Mouse (Mus musculus) MEL (cell line): ENCODE measurements around the gene Prkag2. TPM values are rescaled to one million over a fixed set of nuclear protein-coding genes. Genes with fewer than 3 reads are reported as not detected.

Experiments
- DNase-seq: peaks from one replicate; pipeline ENCODE4 v3.0.0; 2011; ENCODE audit warnings: low read depth, low spot score
- H3K27ac ChIP-seq: 2 replicates; pipeline ENCODE4 v1.5.1; 2012; ENCODE audit warnings: low read depth, mild to moderate bottlenecking, control low read depth, low read length, moderate library complexity; ENCODE audit not compliant: control insufficient read depth
- H3K27me3 ChIP-seq, 2 experiments: fragments of 150-350 bp in 1 of 2; sonication (generic) in 1 of 2; 2 replicates each; pipeline ENCODE4 v1.6.1; 2012; ENCODE audit warnings: low read length in 2 of 2, mild to moderate bottlenecking in 2 of 2, improper control_type of control experiment in 1 of 2, moderate library complexity in 1 of 2; ENCODE audit not compliant: insufficient read depth in 2 of 2, control insufficient read depth in 1 of 2
- H3K36me3 ChIP-seq, 2 experiments: 2 replicates each; pipeline ENCODE4 v1.6.1; 2012 to 2014; ENCODE audit warnings: low read length in 2 of 2, improper control_type of control experiment in 1 of 2, inconsistent platforms in 1 of 2, mild to moderate bottlenecking in 1 of 2; ENCODE audit not compliant: insufficient read depth in 2 of 2, control insufficient read depth in 1 of 2
- H3K4me1 ChIP-seq, 2 experiments: fragments of 150-350 bp in 1 of 2; sonication (generic) in 1 of 2; 2 replicates each; pipeline ENCODE4 v1.6.1; 2012; ENCODE audit warnings: low read length in 2 of 2, improper control_type of control experiment in 1 of 2, mild to moderate bottlenecking in 1 of 2; ENCODE audit not compliant: insufficient read depth in 2 of 2, control insufficient read depth in 1 of 2
- H3K4me3 ChIP-seq, 2 experiments: fragments of 150-350 bp in 1 of 2; sonication (generic) in 1 of 2; 2 replicates each; pipeline ENCODE4 v1.5.1; 2012; ENCODE audit warnings: low read depth in 2 of 2, low read length in 2 of 2, mild to moderate bottlenecking in 2 of 2, moderate library complexity in 2 of 2, control low read depth in 1 of 2, improper control_type of control experiment in 1 of 2; ENCODE audit not compliant: control insufficient read depth in 1 of 2, insufficient read depth in 1 of 2
- H3K79me2 ChIP-seq: 2 replicates; pipeline ENCODE4 v1.6.1; 2012; ENCODE audit warnings: mild to moderate bottlenecking, low read length, moderate library complexity; ENCODE audit not compliant: control insufficient read depth, poor library complexity, insufficient read depth
- H3K9ac ChIP-seq: 2 replicates; pipeline ENCODE4 v1.6.1; 2012; ENCODE audit warnings: low read depth, mild to moderate bottlenecking, control low read depth, low read length, moderate library complexity; ENCODE audit not compliant: control insufficient read depth, poor library complexity, severe bottlenecking
- H3K9me3 ChIP-seq: fragments of 150-350 bp; sonication (generic); replicated peaks from 2 replicates; pipeline ENCODE4 v1.6.1; 2012; ENCODE audit warnings: mild to moderate bottlenecking, low read length, improper control_type of control experiment, moderate library complexity; ENCODE audit not compliant: insufficient read depth
- BHLHE40 ChIP-seq: IDR thresholded peaks from 2 replicates; pipeline ENCODE4 v1.6.1; 2012; ENCODE audit warnings: low read depth, mild to moderate bottlenecking, inconsistent platforms, low read length, improper control_type of control experiment, borderline replicate concordance
- CHD1 ChIP-seq: IDR thresholded peaks from 2 replicates; pipeline ENCODE4 v1.6.1; 2012; ENCODE audit warnings: low read depth, mild to moderate bottlenecking, inconsistent platforms, low read length, improper control_type of control experiment
- CHD2 ChIP-seq: IDR thresholded peaks from 2 replicates; pipeline ENCODE4 v1.6.1; 2011; ENCODE audit warnings: low read length, improper control_type of control experiment
- CTCF ChIP-seq, 3 experiments: IDR thresholded peaks in 2 of 3; conservative IDR thresholded peaks in 1 of 3; 2 replicates each; pipeline ENCODE4 v1.5.1; 2011 to 2012; ENCODE audit warnings: low read length in 3 of 3, low read depth in 2 of 3, mild to moderate bottlenecking in 2 of 3, improper control_type of control experiment in 1 of 3, inconsistent platforms in 1 of 3, mixed read lengths in 1 of 3, moderate library complexity in 1 of 3; ENCODE audit not compliant: control insufficient read depth in 1 of 3, insufficient read depth in 1 of 3, poor library complexity in 1 of 3, severe bottlenecking in 1 of 3
- E2F4 ChIP-seq: IDR thresholded peaks from 2 replicates; pipeline ENCODE4 v1.6.1; 2011; ENCODE audit warnings: low read depth, low read length, improper control_type of control experiment, borderline replicate concordance
- EP300 ChIP-seq, 2 experiments: IDR thresholded peaks; 2 replicates each; pipeline ENCODE4 v1.6.1; 2011; ENCODE audit warnings: improper control_type of control experiment in 2 of 2, low read length in 2 of 2, low read depth in 1 of 2, mild to moderate bottlenecking in 1 of 2
- ETS1 ChIP-seq: IDR thresholded peaks from 2 replicates; pipeline ENCODE4 v1.6.1; 2012; ENCODE audit warnings: low read depth, mild to moderate bottlenecking, inconsistent platforms, low read length, improper control_type of control experiment, moderate library complexity
- GABPA ChIP-seq: IDR thresholded peaks from 2 replicates; pipeline ENCODE4 v1.6.1; 2012; ENCODE audit warnings: low read depth, mild to moderate bottlenecking, inconsistent platforms, low read length, improper control_type of control experiment, moderate library complexity
- GATA1 ChIP-seq: IDR thresholded peaks from 2 replicates; pipeline ENCODE4 v1.6.1; 2011; ENCODE audit warnings: low read depth, low read length, improper control_type of control experiment
- HCFC1 ChIP-seq: IDR thresholded peaks from 2 replicates; pipeline ENCODE4 v1.6.1; 2012; ENCODE audit warnings: low read depth, mild to moderate bottlenecking, inconsistent platforms, low read length, improper control_type of control experiment, moderate library complexity
- JUND ChIP-seq: IDR thresholded peaks from 2 replicates; pipeline ENCODE4 v1.6.1; 2011; ENCODE audit warnings: low read depth, mild to moderate bottlenecking, improper control_type of control experiment, low read length
- KAT2A ChIP-seq: conservative IDR thresholded peaks from 2 replicates; pipeline ENCODE4 v1.6.1; 2012; ENCODE audit warnings: low read depth, low read length, improper control_type of control experiment, inconsistent platforms
- MAFK ChIP-seq: IDR thresholded peaks from 2 replicates; pipeline ENCODE4 v1.6.1; 2011; ENCODE audit warnings: low read depth, mild to moderate bottlenecking, low read length, improper control_type of control experiment, borderline replicate concordance
- MAX ChIP-seq: IDR thresholded peaks from 2 replicates; pipeline ENCODE4 v1.6.1; 2011; ENCODE audit warnings: low read length, improper control_type of control experiment
- MAZ ChIP-seq: IDR thresholded peaks from 2 replicates; pipeline ENCODE4 v1.6.1; 2012; ENCODE audit warnings: low read depth, mild to moderate bottlenecking, inconsistent platforms, low read length, improper control_type of control experiment
- MEF2A ChIP-seq: IDR thresholded peaks from 2 replicates; pipeline ENCODE4 v1.6.1; 2014; ENCODE audit warnings: low read depth, mild to moderate bottlenecking, inconsistent platforms, low read length, improper control_type of control experiment; ENCODE audit not compliant: poor library complexity, insufficient replicate concordance, severe bottlenecking; ENCODE audit errors: extremely low read depth
- MXI1 ChIP-seq: IDR thresholded peaks from 2 replicates; pipeline ENCODE4 v1.6.1; 2011; ENCODE audit warnings: mild to moderate bottlenecking, low read depth, low read length, improper control_type of control experiment
- MYB ChIP-seq: IDR thresholded peaks from 2 replicates; pipeline ENCODE4 v1.6.1; 2011; ENCODE audit warnings: mild to moderate bottlenecking, low read depth, low read length, improper control_type of control experiment
- MYC ChIP-seq: IDR thresholded peaks from 2 replicates; pipeline ENCODE4 v1.6.1; 2011; ENCODE audit warnings: low read depth, mild to moderate bottlenecking, low read length, improper control_type of control experiment, moderate library complexity
- NELFE ChIP-seq: IDR thresholded peaks from 2 replicates; pipeline ENCODE4 v1.6.1; 2011; ENCODE audit warnings: low read depth, low read length, improper control_type of control experiment
- NRF1 ChIP-seq: IDR thresholded peaks from 2 replicates; pipeline ENCODE4 v1.6.1; 2014; ENCODE audit warnings: low read depth, mild to moderate bottlenecking, inconsistent platforms, low read length, improper control_type of control experiment, moderate library complexity; ENCODE audit not compliant: poor library complexity, insufficient read depth, severe bottlenecking
- POLR2A ChIP-seq, 2 experiments: IDR thresholded peaks; 2 replicates each; pipeline ENCODE4 v1.6.1; 2011 to 2012; ENCODE audit warnings: low read length in 2 of 2, mild to moderate bottlenecking in 2 of 2, control low read depth in 1 of 2, improper control_type of control experiment in 1 of 2, low read depth in 1 of 2, moderate library complexity in 1 of 2; ENCODE audit not compliant: control insufficient read depth in 1 of 2, insufficient read depth in 1 of 2, poor library complexity in 1 of 2
- POLR2AphosphoS5 ChIP-seq: IDR thresholded peaks from 2 replicates; pipeline ENCODE4 v1.6.1; 2012; ENCODE audit warnings: low read depth, borderline replicate concordance, mild to moderate bottlenecking, inconsistent platforms, low read length, moderate library complexity, mixed read lengths
- RAD21 ChIP-seq: IDR thresholded peaks from 2 replicates; pipeline ENCODE4 v1.6.1; 2011; ENCODE audit warnings: mild to moderate bottlenecking, low read depth, low read length, improper control_type of control experiment
- RCOR1 ChIP-seq: IDR thresholded peaks from 2 replicates; pipeline ENCODE4 v1.6.1; 2012; ENCODE audit warnings: low read depth, mild to moderate bottlenecking, inconsistent platforms, low read length, improper control_type of control experiment
- SIN3A ChIP-seq: IDR thresholded peaks from 2 replicates; pipeline ENCODE4 v1.6.1; 2012; ENCODE audit warnings: low read length, improper control_type of control experiment, inconsistent platforms
- SMC3 ChIP-seq: IDR thresholded peaks from 2 replicates; pipeline ENCODE4 v1.6.1; 2011; ENCODE audit warnings: low read depth, low read length, improper control_type of control experiment
- TAL1 ChIP-seq: IDR thresholded peaks from 2 replicates; pipeline ENCODE4 v1.6.1; 2012; ENCODE audit warnings: mild to moderate bottlenecking, inconsistent platforms, low read length, moderate library complexity, mixed read lengths
- TBP ChIP-seq: IDR thresholded peaks from 2 replicates; pipeline ENCODE4 v1.8.0; 2011; ENCODE audit warnings: low read depth, low read length, improper control_type of control experiment
- TCF12 ChIP-seq: IDR thresholded peaks from 2 replicates; pipeline ENCODE4 v1.6.1; 2014; ENCODE audit warnings: low read depth, mild to moderate bottlenecking, inconsistent platforms, low read length, improper control_type of control experiment, moderate library complexity
- UBTF ChIP-seq: IDR thresholded peaks from 2 replicates; pipeline ENCODE4 v1.6.1; 2012; ENCODE audit warnings: low read depth, mild to moderate bottlenecking, inconsistent platforms, low read length, improper control_type of control experiment, moderate library complexity, borderline replicate concordance; ENCODE audit not compliant: insufficient read depth
- USF1 ChIP-seq: IDR thresholded peaks from 2 replicates; pipeline ENCODE4 v1.6.1; 2014; ENCODE audit warnings: low read depth, mild to moderate bottlenecking, inconsistent platforms, low read length, improper control_type of control experiment, moderate library complexity
- USF2 ChIP-seq, 2 experiments: IDR thresholded peaks; 2 replicates each; pipeline ENCODE4 v1.6.1; 2011 to 2012; ENCODE audit warnings: improper control_type of control experiment in 2 of 2, low read length in 2 of 2, borderline replicate concordance in 1 of 2, inconsistent platforms in 1 of 2, low read depth in 1 of 2, mild to moderate bottlenecking in 1 of 2; ENCODE audit not compliant: insufficient read depth in 1 of 2
- ZC3H11A ChIP-seq: IDR thresholded peaks from 2 replicates; pipeline ENCODE4 v1.6.1; 2012; ENCODE audit warnings: low read depth, mild to moderate bottlenecking, inconsistent platforms, low read length, improper control_type of control experiment
- ZKSCAN1 ChIP-seq: IDR thresholded peaks from 2 replicates; pipeline ENCODE4 v1.6.1; 2012; ENCODE audit warnings: low read depth, mild to moderate bottlenecking, inconsistent platforms, low read length, improper control_type of control experiment, moderate library complexity
- ZMIZ1 ChIP-seq: IDR thresholded peaks from 2 replicates; pipeline ENCODE4 v1.6.1; 2012; ENCODE audit warnings: low read depth, mild to moderate bottlenecking, inconsistent platforms, low read length, improper control_type of control experiment, moderate library complexity
- ZNF384 ChIP-seq: IDR thresholded peaks from 2 replicates; pipeline ENCODE4 v1.6.1; 2012; ENCODE audit warnings: low read depth, mild to moderate bottlenecking, inconsistent platforms, low read length, improper control_type of control experiment
- polyA plus RNA-seq, 2 experiments: library from polyadenylated mRNA; stranded (reverse) in 1 of 2; unstranded in 1 of 2; fragments of >175 nt in 1 of 2; fragments of >200 nt in 1 of 2; gene quantifications; 2 replicates each; pipeline versions ENCODE4 v1.2.1 to v1.2.4; 2012; ENCODE audit warnings: low replicate concordance in 2 of 2, low read depth in 1 of 2; ENCODE audit not compliant: insufficient read length in 2 of 2, insufficient read depth in 1 of 2, missing spikeins in 1 of 2
- total RNA-seq: library from RNA; depleted of rRNA; stranded (reverse); fragments of 300-350 nt; gene quantifications from 2 replicates; pipeline ENCODE4 v1.2.3, GENCODE M21; 2012

Prkag2 gene
- total and polyA plus RNA-seq, 3 experiments, result 8.0 to 27.9 TPM; not detected in 1

GRCm38 (mm10) chr5:24967898-24968535, 132.4 kb downstream of the Prkag2 start:
- Histone ChIP-seq H3K9me3 (no peaks in the 10 kb centered on the region), H3K4me3 (no peak overlapping the region), H3K27ac (peak overlapping the region; percentile 27), H3K79me2 (no peaks in the 10 kb centered on the region), H3K4me1 (peaks cover 15 to 33% of the 10 kb centered on the region in 2 experiments), H3K36me3 (peaks cover 0 to 24% of the 10 kb centered on the region in 2 experiments; a peak in 2 of 4 replicates), H3K9ac (no peak overlapping the region), H3K27me3 (no peaks in the 10 kb centered on the region)
- DNase-seq, result peak; percentile 81
- TF ChIP-seq MEF2A (no peak), MAZ (0 out of 2 replicates have a peak, but pooled peaks have one; percentile 36), E2F4 (no peak), BHLHE40 (peak; percentile 46; the same call in 1 of the 2 replicates), SIN3A (peak; percentile 56), CTCF (IDR thresholded peaks at IDR 0.05 in 2 of 3, conservative IDR thresholded peaks at IDR 0.05 in 1 of 3; ENCODE audit: control insufficient read depth in 1 of 3, insufficient read depth in 1 of 3, low read depth in 2 of 3, low read length in 3 of 3, poor library complexity in 1 of 3, severe bottlenecking in 1 of 3) (no peak), JUND (no peak), ETS1 (peak; percentile 74), MAX (no peak; the same call in 1 of the 2 replicates), ZKSCAN1 (no peak), TCF12 (peak; percentile 94), CHD1 (no peak), ZMIZ1 (no peak), ZC3H11A (no peak), HCFC1 (no peak), MYC (no peak), ZNF384 (no peak), TAL1 (peak; percentile 79), GABPA (no peak), SMC3 (no peak), POLR2AphosphoS5 (no peak), NELFE (no peak), MXI1 (no peak), RAD21 (no peak), POLR2A (IDR thresholded peaks at IDR 0.05; ENCODE audit: control insufficient read depth in 1 of 2, insufficient read depth in 1 of 2, low read depth in 1 of 2, low read length in 2 of 2, poor library complexity in 1 of 2) (no peak), GATA1 (peak; percentile 83), MAFK (no peak), NRF1 (no peak), KAT2A (no peak), CHD2 (no peak), UBTF (no peak), USF2 (IDR thresholded peaks at IDR 0.05; ENCODE audit: borderline replicate concordance in 1 of 2, insufficient read depth in 1 of 2, low read depth in 1 of 2, low read length in 2 of 2) (no peak), TBP (no peak), USF1 (no peak), EP300 (IDR thresholded peaks at IDR 0.05; ENCODE audit: low read depth in 1 of 2, low read length in 2 of 2) (peak; percentile 80 to 81), RCOR1 (peak; percentile 50), MYB (no peak)
